Mouse (Mus musculus): Measurements from ENCODE around the gene Fads6.

- TF ChIP-seq GATA1 (IDR thresholded peaks at IDR 0.05; ENCODE audit: borderline replicate concordance, low read length) (no peak), FLI1 (IDR thresholded peaks at IDR 0.05; ENCODE audit: low read length) (no peak)
Observed at GRCm38 (mm10) chr11:115244840-115245239, 52.6 kb downstream of the Fads6 start.

Data from megakaryocyte, embryonic 14.5 days (primary cell).